Mouse (Mus musculus): ENCODE data around the gene Morc3.

DNA sequence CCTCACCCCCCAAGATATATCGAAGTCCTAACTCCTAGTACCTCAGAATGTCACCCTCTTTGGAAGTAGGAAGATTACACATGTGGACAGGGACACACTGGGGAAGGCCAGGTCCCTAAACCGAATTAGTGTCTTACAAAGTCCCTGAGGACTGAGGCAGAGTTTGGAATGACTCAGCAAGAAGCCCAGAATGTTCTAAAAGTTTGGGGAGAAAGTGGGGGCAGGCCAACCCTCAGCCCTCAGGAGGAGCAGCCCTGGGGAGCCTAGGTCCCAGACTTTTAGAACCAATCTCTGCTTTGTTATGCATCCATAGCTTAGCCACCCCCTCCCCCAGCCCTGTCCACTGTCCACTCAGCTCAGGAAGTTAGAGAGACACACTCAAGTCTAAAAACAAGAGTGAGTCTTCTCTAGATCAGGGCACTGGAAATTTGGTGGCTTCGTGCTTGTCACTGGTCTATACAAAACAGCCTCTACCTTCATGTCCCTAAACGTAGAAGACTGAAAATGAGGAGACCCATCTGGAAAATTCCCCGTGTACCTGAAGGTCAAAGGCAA lies 91.0 kb downstream of the Morc3 start:
- no peak for TF ChIP-seq POLR2A (IDR thresholded peaks at IDR 0.05; ENCODE audit: borderline replicate concordance, extremely low read depth, low read depth, low read length)
- no peak for TF ChIP-seq CTCF (IDR thresholded peaks at IDR 0.05; ENCODE audit: insufficient read depth, low read length)

All from lung, adult 2 months (tissue).